Mouse (Mus musculus): Measurements from ENCODE around the gene Sapcd2.

Sapcd2 gene

DNA sequence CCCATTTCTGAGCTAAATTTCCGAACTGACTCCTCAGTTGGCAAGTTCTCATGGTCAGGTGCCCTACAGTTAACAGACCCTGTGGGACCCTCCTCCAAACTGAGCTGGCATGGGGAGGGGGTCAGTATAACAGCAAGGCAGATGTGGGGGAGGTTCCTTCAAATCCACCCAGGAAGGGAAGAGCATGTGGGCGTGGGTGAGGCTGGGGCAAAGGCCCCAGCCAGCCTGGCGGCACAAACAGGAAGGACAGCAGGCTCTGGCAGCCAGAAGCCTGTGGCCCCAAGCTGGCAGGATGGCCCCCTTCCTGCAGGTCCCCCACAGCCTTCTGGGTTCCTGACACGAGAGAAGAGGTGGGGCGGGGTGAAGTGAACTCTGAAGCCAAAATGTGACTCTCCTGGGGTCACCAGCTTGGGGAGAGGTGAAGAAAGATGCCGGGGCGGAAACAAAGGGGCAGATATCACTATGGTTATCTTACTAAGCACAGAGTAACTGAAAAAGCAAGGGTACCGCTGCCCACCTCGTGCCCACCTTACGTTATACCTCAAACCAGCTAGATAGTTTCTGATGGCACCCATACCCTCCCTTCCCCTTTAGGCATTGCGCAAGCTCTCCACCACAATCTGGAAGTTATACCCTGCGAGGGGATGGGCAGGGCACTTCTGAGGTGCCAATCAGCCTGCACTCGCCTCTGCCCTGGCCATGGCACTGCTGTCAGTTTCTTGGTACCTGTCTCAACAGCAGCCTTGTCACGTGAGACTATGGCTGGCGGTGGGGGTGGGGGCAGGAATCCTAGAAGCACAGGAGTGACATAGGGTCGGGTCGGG lies 50.7 kb downstream of the Sapcd2 start, which contains the start of gene Fut7:
Gene Fut7 (plus strand): TSS at position 681 of the 824 bp plus-strand sequence.
- peak; percentile 65 to 67 for DNase-seq (ENCODE audit: low read depth in 1 of 2, low spot score in 2 of 2)

DNA sequence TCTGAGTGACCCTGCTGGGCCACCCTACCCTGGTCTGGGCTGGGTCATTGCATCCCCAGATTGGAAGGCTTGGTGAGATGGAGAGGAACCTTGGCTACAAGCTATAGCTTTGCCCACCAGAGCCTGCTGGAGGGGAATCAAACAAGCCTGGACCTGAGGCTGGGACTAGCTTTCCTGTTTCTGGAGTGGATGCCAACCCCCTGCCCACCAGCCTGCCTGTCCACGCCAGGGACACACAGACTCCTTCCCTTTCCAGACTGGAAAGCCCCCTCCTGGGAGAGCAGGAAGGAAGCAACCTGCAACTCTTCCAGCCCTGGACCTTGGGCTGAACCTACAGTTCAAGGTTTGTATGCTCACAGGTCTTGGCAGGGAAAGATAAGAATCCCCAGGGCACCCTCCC lies 51.5 kb downstream of the Sapcd2 start:
- DNase-seq (ENCODE audit: low read depth in 1 of 2, low spot score in 2 of 2): no peak

GRCm38 (mm10) chr2:25425481-25425880 lies 53.4 kb downstream of the Sapcd2 start:
- DNase-seq (ENCODE audit: low read depth in 1 of 2, low spot score in 2 of 2): no peak

GRCm38 (mm10) chr2:25426721-25427191 lies 54.6 kb downstream of the Sapcd2 start:
- DNase-seq (ENCODE audit: low read depth in 1 of 2, low spot score in 2 of 2): peak in 1 of 2 experiments; percentile 54

GRCm38 (mm10) chr2:25427256-25427655 lies 55.1 kb downstream of the Sapcd2 start:
- DNase-seq (ENCODE audit: low read depth in 1 of 2, low spot score in 2 of 2): no peak
